Mouse (Mus musculus) kidney, adult 2 months (tissue): Measurements from ENCODE around the gene Olfr1215. TPM values are rescaled to one million over a fixed set of nuclear protein-coding genes. Genes with fewer than 3 reads are reported as not detected.
"Not testable (repeated sequence)": the region's sequence is repeated elsewhere in the genome, so short reads cannot be mapped to it uniquely, and the experiment has no call there.

Experiments used
- DNase-seq: peaks from one replicate; pipeline ENCODE4 v3.0.0; 2021
- H3K27ac ChIP-seq: fragments of 200-500 bp; 2 replicates; pipeline ENCODE4 v1.5.1; 2012; ENCODE audit warnings: low read depth, low read length, control low read depth, inconsistent platforms; ENCODE audit not compliant: insufficient read depth
- H3K27me3 ChIP-seq: fragments of 200-500 bp; replicated peaks from 2 replicates; pipeline ENCODE4 v1.6.1; 2012; ENCODE audit warnings: mild to moderate bottlenecking, moderate library complexity, low read length, inconsistent platforms; ENCODE audit not compliant: control insufficient read depth, insufficient read depth
- H3K36me3 ChIP-seq: fragments of 200-500 bp; 2 replicates; pipeline ENCODE4 v1.6.1; 2012; ENCODE audit warnings: mild to moderate bottlenecking, moderate library complexity, low read length, inconsistent platforms; ENCODE audit not compliant: control insufficient read depth, insufficient read depth
- H3K4me1 ChIP-seq: fragments of 200-500 bp; 2 replicates; pipeline ENCODE4 v1.6.1; 2011; ENCODE audit warnings: low read length; ENCODE audit not compliant: control insufficient read depth, insufficient read depth
- H3K4me3 ChIP-seq: fragments of 200-500 bp; 2 replicates; pipeline ENCODE4 v1.5.1; 2011; ENCODE audit warnings: mild to moderate bottlenecking, low read depth, low read length, control low read depth; ENCODE audit not compliant: insufficient read depth
- CTCF ChIP-seq: fragments of 200-500 bp; conservative IDR thresholded peaks from 2 replicates; pipeline ENCODE4 v1.5.1; 2011; ENCODE audit warnings: low read depth, mild to moderate bottlenecking, control low read depth, low read length, moderate library complexity, mixed read lengths; ENCODE audit not compliant: insufficient read depth, insufficient read length
- POLR2A ChIP-seq: fragments of 200-500 bp; IDR thresholded peaks from one replicate; pipeline ENCODE4 v1.6.1; 2011; ENCODE audit warnings: low read depth, low read length, control low read depth
- WGBS: fragments of 180-500 bp; shearing (Covaris S2); methylation state at CpG from one replicate; pipeline ENCODE4 v1.1.7; 2018; 5-methylcytosine and 5-hydroxymethylcytosine counted together
- polyA plus RNA-seq: library from polyadenylated mRNA; depleted of rRNA; stranded (reverse); fragments of >200 nt; gene quantifications from 2 replicates; pipeline ENCODE4 v1.2.3, GENCODE M21; 2012; rRNA removed

The Olfr1215 gene
- polyA plus RNA-seq: not detected in 2 replicates

DNA sequence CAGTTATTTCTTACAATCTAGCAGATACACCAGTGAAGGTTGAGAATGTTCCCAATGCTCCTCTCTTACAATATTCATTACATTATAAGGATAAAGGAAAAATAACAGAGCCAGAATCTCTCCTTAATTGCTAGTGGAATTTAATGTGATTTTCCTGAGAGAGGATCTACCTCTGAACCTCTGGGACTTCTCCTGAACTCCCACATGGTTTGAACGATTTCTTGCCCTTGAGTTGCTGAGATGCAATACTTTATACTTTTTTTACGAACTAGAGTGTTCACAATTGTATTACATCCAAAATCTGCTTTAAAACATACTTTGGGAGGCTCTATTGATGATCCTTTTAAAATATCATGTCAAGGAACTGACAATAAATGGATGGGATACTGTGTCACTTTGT is at the start of gene Olfr1215:
TSS of gene Olfr1215 (minus strand) at position 101 of the 400 bp plus-strand sequence.
- no peak for DNase-seq
- no peak within 1 kb of the TSS for H3K4me3 ChIP-seq
- H3K36me3 ChIP-seq: no peaks in the 10 kb centered on the region
- no peaks in the 10 kb centered on the region for H3K27me3 ChIP-seq
- no peaks in the 10 kb centered on the region for H3K4me1 ChIP-seq
- TF ChIP-seq POLR2A (no peak), CTCF (no peak)
- WGBS: 53% methylated on average over 2 of the region's 2 CpGs
- no peak within 1 kb of the TSS for H3K27ac ChIP-seq

DNA sequence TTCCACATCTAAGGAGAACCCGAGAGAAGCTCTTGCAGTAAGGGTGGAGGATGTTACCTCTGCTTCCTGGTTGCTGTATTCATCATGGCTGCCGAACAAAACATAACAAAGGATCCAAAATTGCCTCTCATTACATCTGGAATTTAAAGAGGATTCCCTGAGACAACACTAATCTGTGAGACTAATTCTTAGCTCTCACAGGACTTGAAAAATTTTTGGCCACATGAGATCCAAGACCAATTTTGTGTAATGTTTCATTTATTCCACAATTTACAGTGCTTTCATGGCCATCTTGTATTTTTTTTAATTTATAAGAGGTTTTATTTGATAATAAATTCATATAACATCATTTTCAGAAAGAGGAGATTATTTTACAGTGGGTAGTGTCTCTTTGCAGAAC is 25.2 kb upstream of the Olfr1215 start, which contains the start of gene Olfr1217:
TSS of gene Olfr1217 (minus strand) at position 101 of the 400 bp plus-strand sequence.
- no peak for DNase-seq
- Histone ChIP-seq H3K27ac (no peak within 1 kb of the TSS), H3K27me3 (no peaks in the 10 kb centered on the region), H3K4me3 (no peak within 1 kb of the TSS), H3K4me1 (no peaks in the 10 kb centered on the region), H3K36me3 (no peaks in the 10 kb centered on the region)
- TF ChIP-seq CTCF (no peak), POLR2A (no peak)
- 57% methylated on average over 2 of the region's 2 CpGs for WGBS

DNA sequence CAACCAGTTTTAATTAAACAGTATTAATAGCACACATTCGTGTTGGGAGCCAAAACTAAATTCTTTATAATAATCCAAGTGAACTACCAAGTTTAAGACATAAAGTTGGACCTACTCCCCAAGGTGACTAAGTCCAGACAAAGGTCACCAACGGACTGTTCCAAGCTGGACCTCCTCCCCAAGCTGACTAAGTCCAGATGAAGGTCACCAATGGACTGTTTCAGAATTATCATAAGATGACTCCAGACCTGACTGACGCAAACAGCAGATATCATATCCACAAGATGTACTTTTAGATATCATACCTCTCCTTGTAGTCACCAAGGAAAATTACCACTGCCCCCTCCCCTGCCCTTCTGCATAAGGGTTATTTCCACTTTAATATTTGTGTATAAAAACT is 14.7 kb upstream of the Olfr1215 start:
- DNase-seq, H3K27ac ChIP-seq: not testable (repeated sequence)
- 66% methylated on average over 3 of the region's 3 CpGs for WGBS

DNA sequence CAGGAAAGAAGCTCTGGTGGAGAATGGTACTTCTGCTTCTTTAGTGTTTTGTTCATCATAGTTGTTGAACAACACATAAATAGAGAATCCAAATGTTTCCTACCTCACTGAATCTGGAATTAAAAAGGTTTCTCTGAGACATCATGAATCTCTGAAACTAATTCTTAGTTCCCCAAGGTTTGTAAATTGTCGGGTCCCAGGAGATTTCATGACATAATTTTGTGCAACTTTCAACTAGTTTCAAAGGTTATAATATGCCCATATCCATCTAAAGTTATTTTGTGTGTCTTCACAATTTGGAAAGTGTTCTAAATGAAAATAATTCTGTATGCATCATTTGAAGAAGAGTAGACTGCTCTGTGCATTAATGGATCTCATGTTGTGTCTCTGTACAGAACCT is 11.5 kb upstream of the Olfr1215 start, which contains the start of gene Olfr1216:
TSS of gene Olfr1216 (minus strand) at position 101 of the 400 bp plus-strand sequence.
- no peaks in the 10 kb centered on the region for H3K36me3 ChIP-seq
- TF ChIP-seq POLR2A (no peak), CTCF (no peak)
- no peaks in the 10 kb centered on the region for H3K4me1 ChIP-seq
- H3K4me3 ChIP-seq: no peak within 1 kb of the TSS
- DNase-seq: no peak
- no peak within 1 kb of the TSS for H3K27ac ChIP-seq
- WGBS: 75% methylated on average over 1 of the region's 1 CpGs
- no peaks in the 10 kb centered on the region for H3K27me3 ChIP-seq

More for the DNA sequence above, 14.7 kb upstream of the Olfr1215 start:
- not testable (repeated sequence) for H3K4me3 ChIP-seq, H3K27me3 ChIP-seq, H3K36me3 ChIP-seq, H3K4me1 ChIP-seq

DNA sequence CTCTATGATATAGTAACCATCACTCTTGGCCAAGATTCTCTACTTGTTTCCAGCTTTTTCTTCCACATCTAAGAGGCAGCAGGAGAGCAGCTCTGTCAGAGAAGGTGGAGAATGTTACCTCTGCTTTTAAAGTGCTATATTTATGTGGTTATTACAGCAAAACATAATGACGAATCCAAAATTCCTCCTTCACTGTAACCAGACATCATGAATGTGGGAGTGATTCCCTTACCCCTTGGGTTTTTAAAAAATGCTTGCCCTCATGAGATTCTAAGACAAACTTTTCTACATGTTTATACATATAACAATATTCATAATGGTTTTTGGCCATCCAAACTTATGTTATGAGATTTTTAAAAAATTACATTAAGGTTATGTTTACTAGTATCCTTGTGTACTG is 14.2 kb downstream of the Olfr1215 start, which contains the start of gene Olfr1214:
TSS of gene Olfr1214 (minus strand) at position 101 of the 400 bp plus-strand sequence.
- TF ChIP-seq POLR2A: no peak
- no peak for TF ChIP-seq CTCF
- WGBS: 67% methylated on average over 1 of the region's 1 CpGs
- H3K36me3 ChIP-seq: no peaks in the 10 kb centered on the region
- no peaks in the 10 kb centered on the region for H3K4me1 ChIP-seq
- H3K27me3 ChIP-seq: no peaks in the 10 kb centered on the region
- no peak within 1 kb of the TSS for H3K4me3 ChIP-seq
- no peak within 1 kb of the TSS for H3K27ac ChIP-seq
- no peak for DNase-seq

DNA sequence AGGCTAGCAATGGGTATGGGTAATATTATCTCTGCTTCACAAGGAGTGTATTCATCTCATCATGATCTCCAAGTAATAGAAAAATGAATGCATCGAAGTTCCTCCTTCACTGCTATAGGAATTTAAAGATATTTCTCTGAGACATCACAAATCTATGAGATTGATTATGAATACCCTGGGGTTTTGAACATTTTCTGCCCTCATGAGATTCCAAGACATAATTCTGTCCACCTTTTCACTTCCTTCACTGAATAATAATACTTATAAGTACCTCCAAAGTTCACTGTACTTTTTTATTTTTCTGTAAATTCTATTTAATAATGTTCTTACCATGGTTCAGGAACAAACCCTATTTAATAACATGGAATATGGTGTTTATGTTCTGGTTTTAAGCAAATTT is 26.6 kb downstream of the Olfr1215 start, which contains the start of gene Gm13762:
TSS of gene Gm13762 (minus strand) at position 101 of the 400 bp plus-strand sequence.
- 68% methylated on average over 1 of the region's 1 CpGs for WGBS
- Histone ChIP-seq H3K36me3 (no peaks in the 10 kb centered on the region), H3K27ac (no peak within 1 kb of the TSS), H3K27me3 (no peaks in the 10 kb centered on the region), H3K4me3 (no peak within 1 kb of the TSS), H3K4me1 (no peaks in the 10 kb centered on the region)
- DNase-seq: no peak
- TF ChIP-seq CTCF: no peak
- TF ChIP-seq POLR2A: no peak

DNA sequence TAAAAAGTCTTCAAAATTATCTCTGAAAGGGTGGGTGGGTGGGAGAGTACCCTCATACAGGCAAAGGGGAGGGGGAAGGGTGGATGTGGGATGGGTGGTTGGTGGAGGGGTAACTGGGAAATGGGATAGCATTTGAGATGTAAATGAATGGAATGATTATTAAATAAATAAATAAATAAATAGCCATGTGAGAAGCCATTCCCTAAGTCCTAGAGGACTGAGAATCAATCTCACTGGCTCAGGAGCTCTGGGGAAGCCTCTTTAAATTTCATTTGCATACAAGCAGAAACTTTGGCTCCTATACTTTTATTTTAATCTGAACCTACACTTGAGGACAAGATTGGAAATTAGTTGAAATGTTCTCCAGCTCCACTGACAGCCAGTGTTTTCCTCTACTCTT is 53.1 kb downstream of the Olfr1215 start, which contains the start of gene Olfr1212:
TSS of gene Olfr1212 (plus strand) at position 301 of the 400 bp plus-strand sequence.
- Histone ChIP-seq H3K27ac (no peak within 1 kb of the TSS), H3K36me3 (no peaks in the 10 kb centered on the region), H3K4me1 (no peaks in the 10 kb centered on the region), H3K27me3 (no peaks in the 10 kb centered on the region), H3K4me3 (no peak within 1 kb of the TSS)
- no peak for DNase-seq
- TF ChIP-seq POLR2A: no peak

Other genes starting within 250 kb of the Olfr1215 start
- not detected in 2 replicates for gene Olfr1199, start 246.5 kb downstream of the Olfr1215 start, polyA plus RNA-seq
- gene Olfr1200, start 236.5 kb downstream of the Olfr1215 start, polyA plus RNA-seq: not detected in 2 replicates
- not detected in 2 replicates for gene Olfr1201, start 213.9 kb downstream of the Olfr1215 start, polyA plus RNA-seq
- gene Olfr1202, start 192.5 kb downstream of the Olfr1215 start, polyA plus RNA-seq: not detected in 2 replicates
- gene Olfr1205, start 177.2 kb downstream of the Olfr1215 start, polyA plus RNA-seq: not detected in 2 replicates
- gene Olfr1204, start 157.7 kb downstream of the Olfr1215 start, polyA plus RNA-seq: not detected in 2 replicates
- not detected in 2 replicates for gene Olfr1206, start 143.7 kb downstream of the Olfr1215 start, polyA plus RNA-seq
- gene Olfr1208, start 104.7 kb downstream of the Olfr1215 start, polyA plus RNA-seq: not detected in 2 replicates
- gene Olfr1209, start 91.8 kb downstream of the Olfr1215 start, polyA plus RNA-seq: not detected in 2 replicates
- not detected in 2 replicates for gene Olfr1211, start 68.9 kb downstream of the Olfr1215 start, polyA plus RNA-seq
- not detected in 2 replicates for gene Olfr1212, start 53.0 kb downstream of the Olfr1215 start, polyA plus RNA-seq
- not detected in 2 replicates for gene Gm13762, start 26.7 kb downstream of the Olfr1215 start, polyA plus RNA-seq
- gene Olfr1214, start 14.3 kb downstream of the Olfr1215 start, polyA plus RNA-seq: not detected in 2 replicates
- gene Olfr1216, start 11.4 kb upstream of the Olfr1215 start, polyA plus RNA-seq: not detected in 2 replicates
- gene Olfr1217, start 25.1 kb upstream of the Olfr1215 start, polyA plus RNA-seq: not detected in 2 replicates
- not detected in 2 replicates for gene Olfr1218, start 54.2 kb upstream of the Olfr1215 start, polyA plus RNA-seq
- not detected in 2 replicates for gene Olfr1219, start 76.5 kb upstream of the Olfr1215 start, polyA plus RNA-seq
- gene Olfr1220, start 99.9 kb upstream of the Olfr1215 start, polyA plus RNA-seq: not detected in 2 replicates
- not detected in 2 replicates for gene Olfr1221, start 110.3 kb upstream of the Olfr1215 start, polyA plus RNA-seq
- not detected in 2 replicates for gene Olfr1222, start 126.1 kb upstream of the Olfr1215 start, polyA plus RNA-seq
- not detected in 2 replicates for gene Olfr1223, start 144.6 kb upstream of the Olfr1215 start, polyA plus RNA-seq
- gene Olfr1224-ps1, start 157.1 kb upstream of the Olfr1215 start, polyA plus RNA-seq: not detected in 2 replicates
- gene Olfr1225, start 167.7 kb upstream of the Olfr1215 start, polyA plus RNA-seq: not detected in 2 replicates
- gene Olfr1226, start 193.1 kb upstream of the Olfr1215 start, polyA plus RNA-seq: not detected in 2 replicates
- not detected in 2 replicates for gene Olfr1228, start 247.1 kb upstream of the Olfr1215 start, polyA plus RNA-seq